In the genomic region with DNA sequence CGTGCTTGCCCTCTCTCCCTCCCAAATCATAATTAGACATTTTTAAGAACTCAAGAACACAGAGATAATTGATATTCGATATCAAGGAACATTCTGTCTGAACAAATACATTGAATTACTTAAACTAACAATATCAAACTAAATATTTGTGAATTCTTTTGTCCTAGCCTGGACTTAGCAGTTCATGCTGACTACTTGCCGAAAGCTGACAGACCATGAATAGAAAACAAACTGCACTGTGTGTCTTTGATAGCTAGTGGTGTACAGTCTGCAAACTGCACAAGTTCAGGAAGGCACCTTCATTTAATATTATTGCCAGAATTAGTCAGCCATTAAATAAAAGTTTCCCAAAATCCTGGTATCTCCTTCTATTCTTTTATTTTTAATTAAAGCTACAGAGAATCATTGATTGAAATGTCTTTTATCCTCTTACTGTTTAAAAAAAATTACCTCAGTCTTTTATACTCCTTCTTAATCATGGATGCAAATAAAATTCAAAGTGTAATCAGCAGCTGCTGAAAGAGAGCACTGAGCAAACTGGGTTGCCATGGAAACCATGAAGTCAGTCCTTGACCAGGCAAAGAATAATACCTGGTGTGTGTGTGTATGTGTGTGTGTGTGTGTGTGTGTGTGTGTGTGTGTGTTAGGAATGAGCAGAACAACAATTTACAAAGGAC, we compare ENCODE assay signal across 11 mouse cellular contexts.
DNase-seq lines count a peak whose midpoint lies in the region; ATAC-seq and TF ChIP-seq lines count a peak whose summit lies in the region.
"Had no signal": no experiment of that assay in that cellular context is flagged by ENCODE, and none has a peak within 500 bp of the region (broad histone marks: within the 10 kb centered on the region; RNA-seq: fewer than 3 reads in every experiment).

No protein-coding gene starts in this region.

- no peak overlapping the region for H3K27ac ChIP-seq in left cerebral cortex, adult 2 months
- no peak overlapping the region for H3K27ac ChIP-seq in hindbrain, embryonic 12.5 days
- no peak overlapping the region for H3K27ac ChIP-seq in midbrain, postnatal 0 days (ENCODE audit: low read depth, low read length)
- H3K27ac ChIP-seq: limb, embryonic 15.5 days had no signal

- peaks cover 11% of the 10 kb centered on the region for H3K4me1 ChIP-seq in hindbrain, embryonic 12.5 days
- H3K4me1 ChIP-seq in midbrain, postnatal 0 days (ENCODE audit: insufficient read depth, low read length), result no peaks in the 10 kb centered on the region
- H3K4me1 ChIP-seq: limb, embryonic 15.5 days had no signal

- no peak overlapping the region for H3K9ac ChIP-seq in hindbrain, embryonic 12.5 days
- no peak overlapping the region for H3K9ac ChIP-seq in midbrain, postnatal 0 days (replicated peaks; ENCODE audit: low read length, poor library complexity, severe bottlenecking)
- H3K9ac ChIP-seq: limb, embryonic 15.5 days had no signal

- DNase-seq in left cerebral cortex, postnatal 14 days (ENCODE audit: low spot score in 2 of 2), result peak; percentile 5
- DNase-seq in left cerebral cortex, adult 2 months (ENCODE audit: extremely low spot score in 1 of 2, low spot score in 2 of 2), result no peak
- peak; percentile 42 for DNase-seq in embryo, embryonic 10.5 days (ENCODE audit: low spot score)
- DNase-seq in midbrain, postnatal 0 days (ENCODE audit: low spot score), result peak; percentile 77
- DNase-seq in kidney, adult 18-20 months, result no peak
- DNase-seq in adrenal gland, postnatal 36 days, result no peak
- no peak for DNase-seq in retina, postnatal 1 day
- DNase-seq: kidney, adult 2 months; thymus, postnatal 14 days had no signal

- no peak overlapping the region for H3K4me2 ChIP-seq in hindbrain, embryonic 12.5 days (replicated peaks)
- no peak overlapping the region for H3K4me2 ChIP-seq in midbrain, postnatal 0 days (ENCODE audit: low read depth, low read length, poor library complexity, severe bottlenecking)
- H3K4me2 ChIP-seq: limb, embryonic 15.5 days had no signal

- H3K27me3 ChIP-seq in hindbrain, embryonic 12.5 days, result no peaks in the 10 kb centered on the region
- no peaks in the 10 kb centered on the region for H3K27me3 ChIP-seq in midbrain, postnatal 0 days (ENCODE audit: insufficient read depth, low read length)
- H3K27me3 ChIP-seq: limb, embryonic 15.5 days had no signal

- TF ChIP-seq CTCF in left cerebral cortex, adult 2 months (IDR thresholded peaks at IDR 0.05), result no peak
- TF ChIP-seq CTCF in midbrain, postnatal 0 days (IDR thresholded peaks at IDR 0.05), result no peak

- H3K36me3 ChIP-seq in hindbrain, embryonic 12.5 days, result no peaks in the 10 kb centered on the region
- no peaks in the 10 kb centered on the region for H3K36me3 ChIP-seq in midbrain, postnatal 0 days (ENCODE audit: insufficient read depth, low read length)
- H3K36me3 ChIP-seq: limb, embryonic 15.5 days had no signal

- WGBS in hindbrain, embryonic 12.5 days, result 45% methylated on average over 3 of the region's 3 CpGs
- 32% methylated on average over 3 of the region's 3 CpGs for WGBS in midbrain, postnatal 0 days

- H3K9me3 ChIP-seq in hindbrain, embryonic 12.5 days (replicated peaks), result no peaks in the 10 kb centered on the region
- H3K9me3 ChIP-seq in midbrain, postnatal 0 days (ENCODE audit: low read length), result no peaks in the 10 kb centered on the region
- H3K9me3 ChIP-seq: limb, embryonic 15.5 days had no signal

- peak; percentile 88 for ATAC-seq in hindbrain, embryonic 12.5 days (ENCODE audit: low FRiP score)
- ATAC-seq in midbrain, postnatal 0 days (ENCODE audit: low FRiP score), result peak; percentile 78; the same call in 1 of the 2 replicates

- intact Hi-C loops in left cerebral cortex, postnatal 14 days (cut with DNase I), result no loop called here
- intact Hi-C loops in left cerebral cortex, adult 2 months (cut with DNase I), result no loop called here

- no peak overlapping the region for H3K4me3 ChIP-seq in left cerebral cortex, adult 2 months
- H3K4me3 ChIP-seq in hindbrain, embryonic 12.5 days, result no peak overlapping the region
- H3K4me3 ChIP-seq in midbrain, postnatal 0 days (ENCODE audit: low read depth, low read length), result no peak overlapping the region
- H3K4me3 ChIP-seq: limb, embryonic 15.5 days had no signal

Comparison
In these comparisons a context has a peak if more than half of its experiments do, and no peak if none do; other contexts are left out.
1. DNase-seq: peak in left cerebral cortex, postnatal 14 days (2 of 2), embryo, embryonic 10.5 days (single experiment) and midbrain, postnatal 0 days (single experiment); none in left cerebral cortex, adult 2 months (0 of 2), kidney, adult 18-20 months (single experiment), adrenal gland, postnatal 36 days (0 of 2) and retina, postnatal 1 day (single experiment).